Comparison of ENCODE assay signal across 16 mouse cellular contexts in genomic region chr3:16941146-16941545, GRCm38 (mm10).
DNase-seq lines count a peak whose midpoint lies in the region; ATAC-seq and TF ChIP-seq lines count a peak whose summit lies in the region.
"Had no signal": no experiment of that assay in that cellular context is flagged by ENCODE, and none has a peak within 500 bp of the region (broad histone marks: within the 10 kb centered on the region; RNA-seq: fewer than 3 reads in every experiment).

No protein-coding gene starts in this region.

- no peaks in the 10 kb centered on the region for H3K9me3 ChIP-seq in forebrain, embryonic 13.5 days (replicated peaks)
- H3K9me3 ChIP-seq in forebrain, embryonic 10.5 days, result no peaks in the 10 kb centered on the region
- no peaks in the 10 kb centered on the region for H3K9me3 ChIP-seq in hindbrain, embryonic 12.5 days (replicated peaks)
- H3K9me3 ChIP-seq in midbrain, embryonic 16.5 days (replicated peaks; ENCODE audit: control insufficient read depth, low read length, poor library complexity, severe bottlenecking), result no peaks in the 10 kb centered on the region
- H3K9me3 ChIP-seq: liver, embryonic 12.5 days; megakaryocyte, embryonic 14.5 days had no signal

- no peak for TF ChIP-seq CTCF in thymus, adult 2 months (IDR thresholded peaks at IDR 0.05; ENCODE audit: borderline replicate concordance, control insufficient read depth, extremely low read depth, insufficient read depth, low read length, poor library complexity)

- H3K36me3 ChIP-seq in forebrain, embryonic 13.5 days (ENCODE audit: poor library complexity, severe bottlenecking), result no peaks in the 10 kb centered on the region
- H3K36me3 ChIP-seq in forebrain, embryonic 10.5 days (replicated peaks), result no peaks in the 10 kb centered on the region
- H3K36me3 ChIP-seq in hindbrain, embryonic 12.5 days, result no peaks in the 10 kb centered on the region
- no peaks in the 10 kb centered on the region for H3K36me3 ChIP-seq in midbrain, embryonic 16.5 days (ENCODE audit: control insufficient read depth, insufficient read depth, low read length)
- no peaks in the 10 kb centered on the region for H3K36me3 ChIP-seq in thymus, adult 2 months (ENCODE audit: control insufficient read depth, insufficient read depth, low read length)
- H3K36me3 ChIP-seq: liver, embryonic 12.5 days had no signal

- ATAC-seq in forebrain, embryonic 13.5 days, result peak; percentile 30
- no peak for ATAC-seq in hindbrain, embryonic 12.5 days (ENCODE audit: low FRiP score)
- peak; percentile 55 for ATAC-seq in midbrain, embryonic 16.5 days
- ATAC-seq: liver, embryonic 12.5 days; lung, postnatal 0 days had no signal

- no peak overlapping the region for H3K4me3 ChIP-seq in forebrain, embryonic 13.5 days
- no peak overlapping the region for H3K4me3 ChIP-seq in forebrain, embryonic 10.5 days
- no peak overlapping the region for H3K4me3 ChIP-seq in hindbrain, embryonic 12.5 days
- peak overlapping the region; percentile 5 for H3K4me3 ChIP-seq in midbrain, embryonic 16.5 days (ENCODE audit: low read depth, low read length)
- no peak overlapping the region for H3K4me3 ChIP-seq in thymus, adult 2 months (ENCODE audit: control insufficient read depth, insufficient read depth, low read length)
- H3K4me3 ChIP-seq: liver, embryonic 12.5 days; megakaryocyte, embryonic 14.5 days had no signal

- whole genome bisulfite sequencing in forebrain, embryonic 13.5 days, result 7% methylated on average over 4 of the region's 4 CpGs
- WGBS in forebrain, embryonic 10.5 days, result 8% methylated on average over 4 of the region's 4 CpGs
- WGBS in hindbrain, embryonic 12.5 days, result 9% methylated on average over 4 of the region's 4 CpGs
- WGBS in midbrain, embryonic 16.5 days, result 2% methylated on average over 4 of the region's 4 CpGs
- WGBS in thymus, adult 2 months, result 36% methylated on average over 4 of the region's 4 CpGs

- DNase-seq in forebrain, embryonic 10.5 days (ENCODE audit: extremely low spot score, low spot score), result no peak
- DNase-seq in ES-CJ7 (ENCODE audit: low read depth, low spot score), result peak; percentile 72
- DNase-seq in thymus, adult 2 months, result no peak
- no peak for DNase-seq in spleen, postnatal 4 days (ENCODE audit: low spot score in 2 of 2)
- no peak for DNase-seq in adrenal gland, adult (ENCODE audit: inconsistent age in 2 of 2, low spot score in 1 of 2)
- DNase-seq: adrenal gland, postnatal 14 days; cerebellum, postnatal 14 days; gastrocnemius, postnatal 10 days; heart, postnatal 4 days; kidney, adult 8-10 months had no signal

- H3K9ac ChIP-seq in forebrain, embryonic 13.5 days, result peak overlapping the region; percentile 38; the same call in 1 of the 2 replicates
- no peak overlapping the region for H3K9ac ChIP-seq in hindbrain, embryonic 12.5 days
- H3K9ac ChIP-seq in midbrain, embryonic 16.5 days (ENCODE audit: low read depth, low read length), result peak overlapping the region; percentile 32
- H3K9ac ChIP-seq: liver, embryonic 12.5 days had no signal

- TF ChIP-seq POLR2A in thymus, adult 2 months (IDR thresholded peaks at IDR 0.05; ENCODE audit: control insufficient read depth, extremely low read depth, insufficient read depth, low read length, poor library complexity), result no peak

- H3K4me1 ChIP-seq in forebrain, embryonic 13.5 days, result peaks cover 13% of the 10 kb centered on the region
- peaks cover 24% of the 10 kb centered on the region for H3K4me1 ChIP-seq in forebrain, embryonic 10.5 days
- peaks cover 3% of the 10 kb centered on the region; the same call in 1 of the 2 replicates for H3K4me1 ChIP-seq in hindbrain, embryonic 12.5 days
- H3K4me1 ChIP-seq in midbrain, embryonic 16.5 days (ENCODE audit: control insufficient read depth, insufficient read depth, low read length), result peaks cover 20% of the 10 kb centered on the region
- no peaks in the 10 kb centered on the region for H3K4me1 ChIP-seq in thymus, adult 2 months (replicated peaks; ENCODE audit: control insufficient read depth, insufficient read depth, low read length)
- H3K4me1 ChIP-seq: liver, embryonic 12.5 days; megakaryocyte, embryonic 14.5 days had no signal

- peak overlapping the region; percentile 42 for H3K4me2 ChIP-seq in forebrain, embryonic 13.5 days
- H3K4me2 ChIP-seq in hindbrain, embryonic 12.5 days (replicated peaks), result peak overlapping the region; percentile 17
- H3K4me2 ChIP-seq in midbrain, embryonic 16.5 days (ENCODE audit: low read length), result peak overlapping the region; percentile 44
- H3K4me2 ChIP-seq: liver, embryonic 12.5 days had no signal

- H3K27me3 ChIP-seq in forebrain, embryonic 13.5 days, result no peaks in the 10 kb centered on the region
- H3K27me3 ChIP-seq in forebrain, embryonic 10.5 days (ENCODE audit: poor library complexity, severe bottlenecking), result no peaks in the 10 kb centered on the region
- no peaks in the 10 kb centered on the region for H3K27me3 ChIP-seq in hindbrain, embryonic 12.5 days
- H3K27me3 ChIP-seq in midbrain, embryonic 16.5 days (ENCODE audit: control insufficient read depth, insufficient read depth, low read depth, low read length), result no peaks in the 10 kb centered on the region
- H3K27me3 ChIP-seq in thymus, adult 2 months (ENCODE audit: control insufficient read depth, insufficient read depth, low read length), result no peaks in the 10 kb centered on the region
- H3K27me3 ChIP-seq: liver, embryonic 12.5 days; megakaryocyte, embryonic 14.5 days had no signal

- H3K27ac ChIP-seq in forebrain, embryonic 13.5 days, result peak overlapping the region; percentile 93
- H3K27ac ChIP-seq in forebrain, embryonic 10.5 days, result no peak overlapping the region
- H3K27ac ChIP-seq in hindbrain, embryonic 12.5 days, result peak overlapping the region; percentile 89
- H3K27ac ChIP-seq in midbrain, embryonic 16.5 days (ENCODE audit: low read length), result peak overlapping the region; percentile 79
- no peak overlapping the region for H3K27ac ChIP-seq in thymus, adult 2 months (ENCODE audit: control insufficient read depth, insufficient read depth, low read length)
- H3K27ac ChIP-seq: liver, embryonic 12.5 days had no signal

Comparison
In these comparisons a context has a peak if more than half of its experiments do, and no peak if none do; other contexts are left out.
1. H3K27ac ChIP-seq: peak in forebrain, embryonic 13.5 days (single experiment), hindbrain, embryonic 12.5 days (single experiment) and midbrain, embryonic 16.5 days (single experiment); none in forebrain, embryonic 10.5 days (single experiment) and thymus, adult 2 months (single experiment).
2. Peak in every context shown above with its lines, with median percentiles within 50 percentile points of each other: H3K4me2 ChIP-seq.